Mouse (Mus musculus) urinary bladder, adult 2 months (tissue): ENCODE measurements at regions not wholly inside any gene's neighbourhood (a gene's known extent, or its start where the extent isn't known, plus 50 kb on each side); places are given as distances from the start of the nearest gene placed in this dataset.

ENCODE experiments used
- DNase-seq: peaks from one replicate; pipeline ENCODE4 v3.0.0; 2022; ENCODE audit warnings: low spot score

DNA sequence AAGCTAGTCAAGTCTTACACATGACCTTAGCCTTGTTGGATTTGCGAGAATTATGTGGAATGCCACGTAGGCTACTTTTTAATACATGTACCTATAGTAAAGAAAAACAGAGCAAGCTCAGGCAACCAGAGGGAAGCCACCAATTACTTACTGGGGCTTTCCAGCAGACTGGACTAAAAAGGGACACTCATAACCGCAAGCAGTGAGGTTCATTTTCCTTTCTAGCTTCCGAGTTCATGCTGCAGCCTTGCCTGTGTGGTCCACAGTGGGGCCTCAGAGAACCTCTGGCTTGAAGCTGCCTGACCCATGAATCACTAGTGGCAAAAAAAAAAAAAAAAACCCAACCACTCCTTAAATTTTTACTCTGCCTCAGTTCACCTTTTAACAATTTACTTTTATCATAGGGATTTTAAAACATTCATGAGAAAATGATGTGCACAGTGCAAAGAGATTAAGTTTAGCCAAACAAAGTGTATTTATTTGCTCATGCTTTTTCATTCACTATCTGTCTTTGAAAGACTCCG, 188.6 kb upstream of the 1700066M21Rik start:
- no peak for DNase-seq

DNA sequence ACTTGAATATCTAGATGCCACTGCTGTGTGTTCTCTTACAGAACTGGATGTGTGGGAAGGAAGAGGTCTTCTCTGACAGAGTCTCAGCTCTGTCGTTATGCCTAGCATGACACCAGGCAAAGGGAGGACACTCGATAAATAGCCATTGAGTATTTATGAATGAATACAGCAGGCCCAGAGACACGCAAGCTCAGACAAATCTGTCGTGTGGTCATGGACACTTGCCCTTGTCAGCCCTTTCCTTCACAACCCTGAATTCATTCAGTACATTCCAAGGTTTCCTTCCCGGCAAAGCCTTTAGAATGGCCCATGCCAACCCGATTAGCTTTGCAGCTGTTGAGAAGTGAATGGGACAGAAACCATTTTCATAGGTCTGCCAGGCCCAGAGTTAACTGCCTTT, 176.1 kb upstream of the 1700066M21Rik start:
- no peak for DNase-seq

DNA sequence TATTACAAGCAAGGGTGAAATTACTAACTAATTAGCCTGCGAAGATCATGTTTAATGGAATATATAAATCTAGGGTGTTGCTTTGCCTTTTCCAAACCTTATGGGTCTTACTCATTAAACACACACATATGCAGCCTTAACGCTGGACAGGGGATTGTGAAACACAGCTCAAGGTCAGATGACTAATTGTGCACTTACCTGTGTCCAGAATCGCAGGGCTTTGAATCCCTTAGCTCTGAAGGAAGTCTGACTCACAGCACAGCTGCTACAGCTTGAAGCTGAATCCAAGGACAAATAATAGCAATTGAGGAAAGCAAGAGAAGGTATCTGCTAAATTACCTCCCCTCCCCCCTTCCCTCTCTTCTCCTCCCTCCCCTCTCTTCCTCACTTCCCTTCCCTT, 173.1 kb upstream of the 1700066M21Rik start:
- DNase-seq = no peak

DNA sequence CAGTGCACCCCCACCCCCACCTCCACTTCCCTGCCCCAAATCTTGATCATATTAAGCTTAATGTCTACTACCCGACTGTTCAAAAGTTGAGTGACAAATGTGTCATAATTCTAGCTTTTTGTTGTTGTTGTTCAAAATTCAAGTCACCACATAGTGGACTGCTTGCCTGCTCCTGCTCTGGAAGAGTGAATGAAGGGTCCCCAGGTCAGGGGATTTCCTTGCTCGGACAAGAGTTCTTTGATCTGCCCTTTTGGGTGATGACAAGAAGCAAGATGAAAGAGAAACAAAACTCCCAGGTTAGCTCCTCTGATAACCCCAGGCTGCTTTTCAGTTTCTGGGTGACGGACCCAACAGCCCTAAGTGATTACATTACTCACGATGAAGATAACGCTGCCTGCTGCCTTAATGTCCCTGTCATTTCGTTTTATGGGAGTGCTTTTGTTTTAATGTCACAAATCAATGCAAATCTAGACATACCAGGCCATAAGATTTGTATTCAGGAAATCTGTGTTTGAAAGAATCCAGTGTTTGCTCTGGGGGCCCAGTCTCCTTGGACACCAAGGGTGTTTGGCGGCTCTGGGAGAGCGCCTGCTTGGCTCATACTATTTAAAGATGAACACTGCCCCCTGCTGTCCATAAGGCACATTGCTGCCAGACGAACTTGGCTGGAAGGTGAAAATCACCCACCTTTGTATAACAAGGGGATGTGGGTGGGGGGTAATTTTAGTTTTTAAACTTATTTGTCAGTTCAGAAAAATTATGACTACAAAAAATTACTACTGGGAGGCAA, 172.0 kb upstream of the 1700066M21Rik start:
- DNase-seq = peak; percentile 27

DNA sequence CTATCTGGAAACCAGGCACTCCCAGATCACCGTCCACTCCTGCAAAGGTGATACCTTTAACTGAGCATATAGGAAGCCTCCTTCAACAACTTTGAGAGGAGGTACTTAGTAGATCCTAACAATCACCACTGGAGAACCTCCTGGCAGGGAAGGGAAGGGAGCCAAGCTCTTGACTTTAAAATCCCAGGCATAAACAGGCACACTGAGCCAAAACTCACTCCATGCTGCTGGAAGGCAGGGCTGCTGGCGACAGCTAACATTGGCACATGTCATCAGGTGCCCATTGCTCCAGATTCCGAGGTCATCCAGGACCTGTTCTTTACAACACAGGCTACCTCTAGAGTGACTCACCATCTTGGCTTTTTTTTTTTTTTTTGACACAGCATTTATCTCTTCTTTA, 170.9 kb upstream of the 1700066M21Rik start:
- DNase-seq = no peak

DNA sequence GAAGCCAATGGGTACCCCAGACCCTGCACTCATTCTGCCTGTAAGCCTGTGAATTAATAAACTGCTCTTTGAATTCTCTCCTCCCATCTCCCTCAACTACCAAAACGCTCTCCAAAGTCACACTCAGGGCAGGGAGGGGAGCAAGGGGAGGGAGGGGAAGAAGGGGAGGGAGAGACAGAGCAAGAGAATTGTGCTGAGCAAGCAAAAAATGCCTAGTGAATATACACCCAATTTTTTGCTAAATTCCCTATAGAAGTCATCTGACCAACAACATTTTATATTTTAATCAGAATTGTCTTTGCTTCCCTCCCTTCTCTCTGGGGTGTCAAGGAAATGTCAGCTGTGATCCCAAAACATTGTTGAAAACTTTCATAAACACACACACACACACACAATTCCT, 170.5 kb upstream of the 1700066M21Rik start:
- no peak for DNase-seq

DNA sequence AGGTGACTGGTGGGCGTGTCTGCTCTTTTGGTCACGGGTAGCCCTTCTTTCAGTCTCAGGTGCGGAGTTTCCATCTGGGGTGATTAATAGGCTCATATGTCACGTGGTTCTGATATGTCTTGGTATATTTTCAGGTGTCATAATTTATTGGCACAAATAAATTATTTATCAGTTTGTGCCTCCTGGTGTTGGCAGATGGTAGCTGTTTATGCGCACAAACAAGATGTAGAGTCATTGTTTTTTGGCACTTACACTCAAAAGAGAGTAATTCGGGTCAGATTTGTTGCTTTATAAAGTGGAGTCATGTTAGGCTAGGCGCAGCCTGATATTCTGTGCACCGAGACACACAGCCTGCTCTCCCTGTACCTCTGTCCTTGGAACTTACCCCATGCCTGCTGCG, 169.0 kb upstream of the 1700066M21Rik start:
- no peak for DNase-seq

DNA sequence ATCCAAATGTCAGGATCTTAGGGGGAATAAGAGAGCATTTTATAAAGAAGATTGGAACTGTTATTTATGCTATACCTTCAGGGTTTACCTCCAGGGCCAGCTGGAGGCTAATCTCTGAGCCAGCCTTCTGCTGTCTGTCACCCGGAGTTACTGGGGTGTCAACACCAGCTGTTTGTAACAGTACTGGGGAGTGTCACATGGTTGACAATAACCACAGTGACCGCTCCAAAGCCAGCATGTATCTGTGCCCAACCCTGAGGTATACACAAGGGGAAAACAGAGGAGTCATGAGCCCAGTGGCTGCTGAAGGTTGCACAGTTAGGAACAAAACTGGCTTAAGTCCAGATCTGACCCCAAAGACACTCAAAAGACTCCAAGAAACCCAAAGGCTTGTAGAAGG, 168.1 kb upstream of the 1700066M21Rik start:
- DNase-seq = no peak

DNA sequence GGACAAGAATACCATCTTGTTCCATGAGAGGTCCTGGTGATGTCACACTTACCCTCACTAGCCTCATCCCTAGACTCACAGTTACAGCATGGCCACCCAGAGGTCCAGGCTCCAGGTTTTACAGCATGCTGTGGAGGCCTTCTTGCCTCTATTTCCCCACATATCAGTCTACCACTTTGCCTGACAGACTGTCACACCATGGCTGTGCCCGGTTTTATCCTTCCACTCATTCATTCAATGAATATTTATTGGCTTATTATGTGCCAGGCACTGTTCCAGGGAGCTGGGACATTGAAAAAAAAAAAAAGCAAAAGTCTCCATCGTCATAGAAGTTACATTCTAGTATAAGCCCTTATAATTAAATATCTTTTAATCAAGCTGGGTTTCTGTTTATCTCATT, 166.4 kb upstream of the 1700066M21Rik start:
- no peak for DNase-seq

DNA sequence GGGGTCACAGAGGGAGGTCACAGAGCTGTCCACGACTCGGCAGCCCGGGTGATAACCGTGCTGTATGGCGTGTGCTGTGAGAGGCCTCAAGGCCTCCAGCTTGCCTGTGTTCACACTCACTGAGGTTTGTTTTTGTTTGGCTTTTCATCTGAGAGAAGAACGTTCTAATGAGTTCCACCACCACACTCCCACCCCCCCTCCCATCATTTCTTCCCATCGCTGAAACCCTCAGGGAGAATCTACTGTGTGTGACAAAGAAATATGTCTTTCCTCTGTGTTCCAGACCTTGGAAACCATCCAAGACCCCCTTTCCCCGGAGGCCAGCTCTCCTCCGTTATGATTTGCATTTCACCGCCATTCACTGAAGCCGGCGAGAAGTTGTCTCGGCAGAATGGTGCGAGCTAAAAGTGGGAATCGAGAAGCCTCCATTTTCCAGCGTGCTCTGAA, 164.0 kb upstream of the 1700066M21Rik start:
- DNase-seq = no peak

DNA sequence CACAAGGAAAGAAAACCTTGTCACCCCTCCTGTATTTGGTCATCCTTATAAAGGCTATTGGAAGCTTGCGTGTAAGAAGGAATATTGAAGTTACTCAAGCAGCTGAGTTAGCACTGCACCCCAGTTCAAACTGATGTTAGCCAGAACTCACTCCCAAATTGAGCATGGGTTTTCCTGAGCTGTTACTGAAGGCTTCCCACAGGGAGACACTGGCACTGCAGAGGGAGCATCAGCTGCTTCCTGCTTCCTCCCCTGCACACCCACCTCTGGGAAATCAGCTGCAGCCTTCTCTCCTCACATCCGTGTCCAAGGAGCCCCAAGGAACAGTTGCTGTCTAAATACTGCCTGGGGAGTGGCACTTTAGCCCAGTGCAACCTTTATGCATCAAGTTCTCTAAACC, 163.2 kb upstream of the 1700066M21Rik start:
- no peak for DNase-seq

DNA sequence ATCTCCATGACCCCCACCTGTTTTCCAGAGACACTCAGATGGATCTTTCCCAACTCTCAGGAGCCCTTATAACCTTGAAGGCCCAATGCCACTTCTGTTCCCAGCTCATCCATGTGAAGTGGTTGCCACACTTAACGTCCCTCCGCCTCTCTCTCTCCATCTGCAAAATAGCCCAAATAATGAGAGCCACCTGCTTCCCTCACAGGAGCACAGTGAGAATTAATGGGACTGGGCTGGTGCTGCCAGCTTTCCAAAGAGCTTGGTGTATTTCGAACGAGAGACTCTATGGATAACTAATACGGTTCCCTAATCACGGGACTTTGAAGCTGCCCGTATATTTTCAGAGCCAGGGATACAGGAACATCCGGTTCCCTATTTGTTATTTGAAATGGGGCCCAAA, 159.8 kb upstream of the 1700066M21Rik start:
- no peak for DNase-seq

DNA sequence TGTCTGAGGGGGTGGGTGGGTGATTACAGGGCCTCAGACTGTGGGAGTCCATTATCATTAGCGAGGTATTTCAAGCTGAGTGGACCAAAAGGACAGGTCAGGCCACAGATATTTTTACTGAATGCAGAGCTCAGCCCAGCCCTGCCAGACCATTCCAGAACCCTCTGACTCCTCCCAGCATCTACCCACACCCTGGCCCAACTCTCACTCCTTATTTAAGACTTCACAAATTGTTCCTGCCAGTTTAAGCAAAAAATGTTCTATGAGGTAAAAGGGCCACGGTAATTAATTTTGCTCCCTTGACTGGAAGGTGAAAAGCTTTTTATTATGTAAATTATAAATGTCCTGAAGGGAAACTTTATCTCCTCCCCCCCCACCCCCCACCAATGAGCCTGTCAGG, 159.3 kb upstream of the 1700066M21Rik start:
- no peak for DNase-seq

DNA sequence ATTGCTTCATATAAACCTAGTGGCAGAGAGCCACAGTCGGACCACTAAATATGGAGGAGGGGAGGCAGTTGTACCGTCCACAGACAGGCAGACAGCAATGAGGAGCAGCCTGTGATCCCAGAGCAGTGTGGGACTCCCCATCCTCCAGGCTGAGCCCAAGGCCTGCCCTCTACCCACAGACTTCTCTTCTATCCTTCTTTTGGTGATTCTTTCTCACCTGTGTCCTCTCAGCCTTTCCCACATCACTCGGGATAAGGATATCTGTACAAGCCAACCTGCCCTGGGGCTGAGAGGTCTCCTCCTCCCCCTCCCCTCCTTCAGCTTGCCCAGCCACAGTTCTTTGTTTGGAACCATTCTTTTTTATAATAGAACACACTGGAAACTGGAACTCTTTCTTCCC, 158.8 kb upstream of the 1700066M21Rik start:
- no peak for DNase-seq

DNA sequence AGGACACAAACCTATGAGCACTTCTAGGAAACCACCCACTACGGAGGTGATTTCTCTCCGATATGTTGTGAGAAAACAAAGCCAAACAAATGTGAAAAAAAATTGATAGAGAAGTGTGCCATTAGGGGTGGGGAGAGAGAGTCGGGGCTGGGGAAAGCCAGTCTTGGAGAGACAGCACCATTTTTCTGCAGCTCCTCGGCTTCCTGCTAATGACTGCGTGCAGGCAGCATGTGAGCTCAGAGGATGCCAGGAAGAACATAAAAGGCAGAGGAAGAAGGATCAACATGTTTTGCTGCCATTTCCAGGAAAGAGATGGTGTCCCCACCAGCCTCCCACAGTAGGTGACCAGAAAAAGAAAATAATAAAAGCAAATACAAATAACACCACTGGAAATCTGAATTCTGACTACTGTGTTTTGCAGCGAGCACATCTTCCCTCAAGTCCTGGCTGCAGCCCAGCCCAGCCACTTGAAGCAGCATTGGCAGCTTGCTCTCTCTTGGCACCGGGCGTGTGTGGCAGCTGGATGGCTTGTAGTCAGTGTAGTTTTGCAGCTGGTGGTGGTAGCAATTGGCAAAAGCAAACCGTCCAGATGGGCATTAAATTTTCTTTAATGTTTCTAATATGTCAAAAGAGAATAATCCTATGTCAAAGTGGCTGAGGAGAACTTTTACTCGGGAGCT, 152.9 kb upstream of the 1700066M21Rik start:
- no peak for DNase-seq

DNA sequence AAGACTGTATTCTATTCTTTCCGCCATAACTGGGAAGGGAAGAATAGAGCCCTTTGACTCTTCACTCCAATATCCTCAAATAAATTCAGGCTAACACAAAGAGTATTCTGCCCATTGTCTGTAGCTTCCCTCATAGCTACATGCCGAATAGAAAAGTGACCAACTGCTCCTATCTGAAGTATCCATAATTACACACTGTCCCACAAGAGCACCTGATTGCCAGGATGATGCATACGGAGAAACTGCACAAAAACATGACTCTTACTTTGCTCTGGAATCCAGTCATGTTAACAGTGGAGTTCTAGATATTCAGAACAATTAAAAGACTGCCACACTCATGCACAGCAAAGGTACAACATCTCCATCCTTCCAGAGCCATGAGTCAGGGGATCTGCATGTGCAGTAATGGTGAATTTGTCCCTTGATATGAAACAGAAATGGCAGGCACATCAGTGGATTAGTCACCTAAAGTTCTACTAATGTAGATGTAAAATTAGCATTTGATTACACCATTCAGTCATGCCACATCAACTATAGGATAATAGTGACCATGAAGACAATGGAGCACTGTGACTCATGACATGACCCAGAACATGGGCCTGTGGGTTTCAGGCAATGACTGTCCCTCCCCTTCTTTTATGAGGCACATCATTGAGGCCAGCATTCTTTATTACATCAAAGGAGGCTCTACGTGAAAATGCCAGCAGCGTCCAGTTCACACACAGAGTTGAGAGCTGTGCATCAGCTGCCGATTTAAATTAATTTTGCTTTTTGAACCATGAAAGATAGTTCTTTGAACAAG, 133.6 kb upstream of the 1700066M21Rik start:
- no peak for DNase-seq

DNA sequence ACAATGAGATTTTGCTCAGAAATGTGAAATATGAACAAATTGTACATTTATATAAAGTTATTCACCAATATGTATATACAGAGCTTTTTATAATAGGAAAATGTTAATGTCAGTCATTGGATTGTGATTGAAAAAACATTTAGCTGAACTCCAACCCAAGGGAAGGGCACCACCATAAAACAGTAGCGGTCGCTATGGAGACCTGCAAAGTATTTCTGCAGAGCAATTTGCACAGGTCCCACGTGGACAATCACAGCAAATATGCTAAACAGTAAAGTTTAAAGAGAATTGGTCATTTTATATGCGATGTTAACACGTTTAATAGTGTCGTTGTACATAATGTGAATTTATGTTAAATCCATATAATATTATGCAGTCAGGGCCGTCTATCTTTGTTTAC, 117.8 kb upstream of the 1700066M21Rik start:
- DNase-seq = no peak

DNA sequence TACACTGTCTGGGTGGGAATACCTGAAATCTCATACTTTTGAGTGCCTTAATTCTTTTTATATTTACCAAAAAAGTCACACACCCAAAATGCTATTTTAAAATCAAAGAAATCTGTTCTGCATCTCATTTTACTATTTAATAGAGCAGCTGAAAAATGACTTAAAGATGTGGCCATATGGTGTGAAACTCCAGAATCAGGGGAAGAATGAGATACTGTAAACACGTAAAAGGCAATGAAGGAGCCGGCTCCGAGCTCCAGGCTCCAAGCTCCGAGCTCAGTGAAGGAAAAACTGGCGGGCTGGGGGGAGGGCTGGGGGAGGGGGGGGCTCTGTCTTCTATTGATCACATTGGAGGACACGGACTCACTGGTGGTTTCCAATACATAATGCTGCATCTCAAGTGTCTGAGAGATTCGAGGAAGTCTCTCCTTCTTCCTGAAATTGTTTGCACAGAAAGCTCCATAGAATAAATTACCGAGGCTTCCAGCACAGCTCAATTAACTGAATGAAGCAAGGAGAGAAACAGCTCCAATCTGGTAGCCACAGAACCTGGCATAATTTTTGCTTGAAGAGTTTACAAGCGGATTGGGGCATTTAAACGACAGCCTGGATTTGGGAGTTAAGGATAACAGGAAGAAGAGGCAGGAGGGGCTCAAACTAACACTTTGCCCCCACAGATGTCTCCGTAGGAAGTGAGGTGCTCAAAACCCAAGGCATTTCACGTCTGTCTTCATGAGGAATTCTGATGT, 112.2 kb upstream of the 1700066M21Rik start:
- no peak for DNase-seq

DNA sequence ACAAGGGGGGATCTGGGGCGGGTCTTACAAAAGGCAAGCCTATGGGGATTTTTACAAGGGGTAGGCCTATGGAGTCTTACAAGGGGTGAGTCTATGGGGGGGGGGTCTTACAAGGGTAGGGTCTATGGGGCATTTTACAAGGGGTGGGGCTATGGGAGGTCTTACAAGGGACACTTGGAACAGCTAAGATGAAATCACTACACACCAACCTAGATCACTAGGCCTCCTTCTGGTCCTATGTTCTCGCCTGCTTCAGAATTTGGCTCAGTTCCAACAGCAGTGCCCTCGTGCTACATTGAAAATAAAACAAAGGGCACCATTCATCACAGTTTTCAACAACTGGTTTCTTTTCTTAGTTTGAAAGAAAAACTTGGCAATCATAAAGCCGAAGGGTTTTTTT, 110.7 kb upstream of the 1700066M21Rik start:
- no peak for DNase-seq

DNA sequence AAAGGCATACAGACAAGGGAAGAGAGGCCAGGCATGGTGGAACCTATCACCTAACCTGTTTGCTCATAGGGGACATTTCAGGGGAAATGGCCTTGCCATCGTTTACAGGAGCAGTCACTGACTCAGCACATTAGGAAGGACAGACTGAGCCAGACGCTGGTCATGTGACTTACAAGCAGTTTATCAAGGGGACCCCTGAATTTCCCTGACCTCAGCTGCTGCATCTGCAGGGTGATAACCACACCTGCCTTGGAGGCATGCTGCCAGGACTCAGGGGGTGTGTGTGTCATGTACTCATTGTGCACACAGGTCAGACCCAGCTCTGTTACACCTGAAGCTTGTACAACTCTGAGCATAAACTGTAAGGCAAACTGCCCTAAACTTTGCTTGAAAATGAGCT, 109.6 kb upstream of the 1700066M21Rik start:
- no peak for DNase-seq

DNA sequence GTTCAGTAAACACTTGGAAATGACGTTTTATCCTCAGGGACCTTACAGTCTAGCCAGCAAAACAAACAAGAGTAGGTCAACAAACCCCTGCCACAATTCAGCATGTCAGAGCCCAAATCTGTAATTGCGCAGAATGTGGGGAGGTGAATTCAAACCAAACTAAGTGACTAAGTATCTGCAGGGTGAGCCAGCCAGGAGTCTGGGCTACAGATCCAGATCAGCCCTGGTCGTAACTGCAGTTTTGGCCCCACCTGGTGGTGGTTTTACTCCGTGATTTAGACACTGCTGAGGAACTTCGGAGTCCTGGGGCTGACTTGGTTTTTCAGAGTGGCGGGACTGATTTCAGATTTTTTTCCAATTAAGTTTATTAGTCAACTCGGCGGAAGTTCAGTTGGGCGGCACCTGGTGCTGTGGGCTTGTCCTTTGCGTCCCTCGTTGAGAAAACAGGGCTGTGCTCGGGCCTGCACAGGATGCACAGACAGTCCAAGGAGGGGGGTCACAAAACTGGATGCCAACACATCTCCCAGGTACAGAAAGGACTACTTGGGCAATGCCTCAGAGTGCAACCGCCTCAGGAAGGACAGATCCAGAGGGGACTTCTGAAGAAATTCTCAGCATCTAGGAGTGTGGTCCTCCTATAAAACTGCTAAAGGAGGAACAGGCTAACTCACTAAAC, 107.6 kb upstream of the 1700066M21Rik start:
- peak; percentile 31 for DNase-seq
